Mouse (Mus musculus) kidney, postnatal 14 days (tissue): ENCODE measurements around the gene Kndc1.

Source experiments
- DNase-seq: peaks from one replicate; pipeline ENCODE4 v3.0.0; 2022; ENCODE audit warnings: mixed read lengths

The Kndc1 gene

DNA sequence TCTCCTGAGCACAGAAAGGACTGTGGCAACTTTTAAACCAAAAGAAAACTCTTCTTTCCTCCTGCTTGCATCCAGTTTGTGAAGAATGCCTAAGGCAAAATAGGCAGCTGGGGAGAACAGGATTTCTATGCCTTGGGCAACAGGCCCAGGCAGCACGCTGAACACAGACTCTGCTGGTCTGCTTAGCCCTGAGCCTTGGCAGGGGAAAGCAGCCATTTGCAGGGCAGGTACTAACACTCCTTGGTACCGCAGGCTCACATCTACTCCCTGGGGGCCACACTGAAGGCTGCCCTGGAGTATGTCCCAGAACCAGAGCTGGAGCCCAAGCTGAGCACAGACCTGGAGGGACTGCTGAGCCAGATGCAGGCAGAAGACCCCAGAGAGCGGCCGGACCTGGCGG lies 13.7 kb downstream of the Kndc1 start:
- DNase-seq: no peak

DNA sequence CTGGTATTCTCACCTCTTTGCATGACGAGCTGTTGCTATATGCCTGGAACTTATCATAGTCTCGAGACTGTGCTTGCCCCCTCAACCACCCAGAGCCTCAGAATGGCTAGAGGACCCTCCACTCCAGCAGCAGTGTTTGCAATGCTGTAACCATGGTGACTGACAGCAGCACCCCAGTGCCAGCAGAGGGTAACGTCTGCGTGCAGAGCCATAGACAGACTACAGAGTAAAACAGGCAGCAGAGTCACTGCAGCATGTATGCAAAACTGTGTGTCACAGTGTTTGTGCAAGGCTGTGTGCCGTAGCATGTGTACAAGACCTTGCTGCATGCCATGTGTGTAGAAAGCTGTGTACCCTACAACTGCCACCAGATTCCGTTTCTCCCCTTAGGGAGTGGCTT lies 15.0 kb downstream of the Kndc1 start:
- no peak for DNase-seq

DNA sequence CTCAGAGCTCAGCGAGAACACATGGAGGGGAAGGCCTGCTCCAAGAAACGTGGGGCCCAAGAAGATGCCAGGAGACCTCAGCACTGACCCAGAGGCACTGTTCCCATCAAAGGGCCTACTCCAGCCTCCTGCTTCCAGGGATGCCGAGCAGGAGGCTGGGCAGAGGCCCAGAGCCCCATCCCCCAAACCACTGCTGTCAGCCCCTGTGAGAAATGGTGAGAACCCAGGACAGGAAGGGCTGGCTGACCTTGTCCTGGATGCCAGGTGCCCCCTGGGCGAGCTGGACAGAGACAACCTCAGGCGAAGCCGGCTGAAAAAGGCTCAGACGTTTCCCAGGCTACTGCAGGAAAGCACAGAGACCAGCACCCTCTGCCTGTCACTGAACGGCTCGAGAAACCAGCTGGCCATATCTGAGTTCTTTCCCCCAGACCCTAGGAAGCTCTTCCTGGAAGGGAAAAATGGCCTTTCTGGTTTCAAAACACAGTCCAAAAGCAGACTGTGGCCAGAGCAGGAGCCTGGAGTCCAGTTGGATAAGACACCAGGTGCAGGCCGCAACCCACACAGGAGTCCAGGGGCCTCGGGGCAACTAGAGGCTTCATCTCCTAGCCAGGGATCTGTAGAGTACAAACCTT lies 15.8 kb downstream of the Kndc1 start:
- DNase-seq: no peak

DNA sequence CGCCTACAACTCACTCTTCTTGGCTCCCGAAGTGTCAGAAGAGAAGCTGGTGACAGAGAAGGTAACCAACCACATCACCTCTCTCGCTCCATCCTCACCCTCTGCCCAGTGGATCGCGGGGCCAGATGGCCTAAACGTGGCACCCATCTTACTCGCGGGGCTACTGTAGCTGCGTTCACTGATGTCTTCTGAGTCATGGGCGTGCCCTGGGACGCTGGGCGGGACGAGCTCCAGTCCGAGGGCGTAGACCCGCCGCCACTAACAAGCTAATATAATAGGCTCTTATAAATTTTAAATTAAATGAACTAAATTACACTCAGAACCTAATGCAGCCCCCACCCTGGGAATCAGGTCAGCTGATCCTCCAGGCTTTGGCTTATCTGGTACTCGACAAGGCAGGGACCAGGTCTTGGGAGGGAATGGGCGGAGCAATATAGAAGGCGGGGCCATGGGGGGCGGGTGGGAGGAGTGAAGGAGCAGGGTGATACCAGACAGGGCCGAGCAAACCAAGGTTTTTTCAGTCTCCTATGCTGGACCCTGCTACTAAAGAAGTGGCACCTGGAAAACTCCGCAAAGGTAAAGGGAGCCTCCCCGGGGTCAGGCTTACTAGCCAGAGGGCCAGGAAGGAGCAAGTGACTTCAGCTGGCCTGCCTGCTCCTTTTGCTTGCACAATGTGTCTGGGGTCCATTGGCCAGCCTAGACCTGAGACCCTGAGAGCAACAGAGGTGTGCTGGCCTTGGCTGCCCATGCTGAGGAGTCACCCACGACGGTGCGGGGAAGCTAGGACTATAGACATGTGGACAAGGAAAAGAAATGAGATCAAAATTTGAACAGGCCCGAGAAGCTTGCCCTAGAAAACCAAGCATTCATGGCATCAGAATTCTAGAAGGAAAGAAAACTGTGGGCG lies 19.9 kb downstream of the Kndc1 start:
- DNase-seq: peak; percentile 8

DNA sequence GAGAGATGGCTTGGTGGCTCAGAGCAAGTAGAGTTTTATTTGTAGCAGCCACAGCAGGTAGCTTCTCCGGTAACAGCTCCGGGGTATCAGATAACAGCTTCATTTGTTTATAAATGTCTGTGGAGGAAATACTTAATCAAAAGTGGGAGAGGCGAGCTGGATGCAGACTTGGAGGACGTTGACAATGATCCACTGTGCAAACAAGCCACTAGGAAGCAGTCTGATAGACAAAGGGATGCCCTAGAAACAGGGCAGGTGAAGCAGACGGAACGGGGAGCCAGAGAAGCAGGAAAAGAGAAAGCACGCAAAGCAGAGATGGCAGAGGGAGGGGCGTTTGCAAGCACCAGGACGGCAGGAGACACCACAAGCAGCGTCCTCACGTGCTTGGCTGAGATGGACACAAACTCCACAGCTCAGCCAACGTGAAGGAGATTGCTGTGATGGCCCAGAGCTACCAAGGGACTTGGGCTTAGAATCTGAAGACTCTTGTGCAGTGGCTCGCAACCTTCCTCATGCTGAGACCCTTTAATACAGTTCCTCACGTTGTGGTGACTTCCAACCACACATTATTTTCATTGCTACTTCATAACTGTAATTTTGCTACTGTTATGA lies 21.3 kb downstream of the Kndc1 start:
- no peak for DNase-seq

DNA sequence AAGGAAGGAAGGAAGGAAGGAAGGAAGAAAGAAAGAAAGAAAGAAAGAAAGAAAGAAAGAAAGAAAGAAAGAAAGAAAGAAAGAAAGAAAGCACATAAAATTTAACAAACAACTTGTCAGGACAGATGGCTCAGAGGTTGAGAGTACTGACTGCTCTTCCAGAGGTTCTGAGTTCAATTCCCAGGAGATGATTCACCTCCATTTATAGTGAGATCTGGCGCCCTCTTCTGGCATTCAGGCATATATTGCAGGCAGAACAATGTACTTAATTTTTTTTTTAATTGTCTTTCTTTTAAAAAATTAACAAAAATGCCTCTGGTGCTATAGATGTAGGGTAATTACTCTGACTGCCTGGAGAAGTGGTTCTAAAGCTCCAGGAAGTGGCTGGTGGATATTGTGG lies 21.8 kb downstream of the Kndc1 start:
- DNase-seq: no peak

DNA sequence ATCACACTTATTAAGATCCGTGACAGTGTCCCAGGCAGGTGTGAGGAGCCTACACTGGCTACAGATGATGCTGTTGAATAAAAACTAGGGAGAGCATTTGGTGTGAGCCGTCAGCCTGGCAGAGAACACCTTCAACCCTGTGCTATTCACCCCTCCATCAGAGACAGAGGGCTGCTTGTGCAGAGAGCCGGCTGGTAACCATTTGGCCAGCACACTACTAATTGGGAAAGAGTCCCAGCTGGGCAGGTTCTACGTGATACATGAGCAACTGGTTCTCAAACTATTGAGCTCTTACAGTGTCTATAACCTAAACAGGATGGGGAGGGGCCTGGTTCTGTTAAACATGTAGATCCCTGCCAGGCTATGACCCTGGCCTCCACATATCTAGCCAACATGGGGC lies 23.8 kb downstream of the Kndc1 start:
- DNase-seq: no peak

DNA sequence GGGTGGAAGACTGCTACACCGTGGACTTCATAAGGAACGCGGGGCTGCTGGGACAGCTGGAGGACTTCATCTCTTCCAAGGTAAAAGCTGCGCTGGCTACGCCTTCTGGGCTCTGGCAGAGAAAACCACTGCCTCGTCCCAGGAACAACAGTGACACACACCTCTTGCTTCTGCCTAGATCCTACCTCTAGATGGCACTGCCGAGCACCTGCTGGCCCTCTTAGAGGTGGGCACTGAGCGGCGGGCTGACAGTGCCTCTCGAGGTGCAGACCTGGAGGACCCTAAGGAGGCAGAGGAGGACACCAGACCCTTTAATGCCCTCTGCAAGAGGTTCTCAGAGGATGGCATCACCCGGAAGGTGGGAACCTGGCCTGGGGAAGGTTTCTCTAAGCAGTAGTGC lies 36.2 kb downstream of the Kndc1 start:
- DNase-seq: peak; percentile 49

DNA sequence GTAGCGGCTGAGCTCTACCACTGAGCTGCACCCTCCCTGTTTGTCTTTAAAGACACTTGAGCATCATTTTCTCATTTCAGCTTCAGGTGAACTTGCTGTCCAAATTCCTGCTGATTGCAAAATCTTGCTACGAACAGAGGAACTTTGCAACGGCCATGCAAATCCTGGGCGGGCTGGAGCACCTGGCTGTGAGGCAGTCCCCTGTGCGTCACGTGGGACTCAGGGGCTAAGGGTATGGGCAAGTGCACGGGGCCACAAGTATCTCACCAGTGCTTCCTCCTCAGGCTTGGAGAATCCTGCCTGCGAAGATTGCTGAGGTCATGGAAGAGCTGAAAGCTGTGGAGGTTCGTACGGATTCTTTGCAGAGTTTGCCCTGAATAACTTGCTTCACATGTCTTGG lies 42.2 kb downstream of the Kndc1 start:
- DNase-seq: no peak

DNA sequence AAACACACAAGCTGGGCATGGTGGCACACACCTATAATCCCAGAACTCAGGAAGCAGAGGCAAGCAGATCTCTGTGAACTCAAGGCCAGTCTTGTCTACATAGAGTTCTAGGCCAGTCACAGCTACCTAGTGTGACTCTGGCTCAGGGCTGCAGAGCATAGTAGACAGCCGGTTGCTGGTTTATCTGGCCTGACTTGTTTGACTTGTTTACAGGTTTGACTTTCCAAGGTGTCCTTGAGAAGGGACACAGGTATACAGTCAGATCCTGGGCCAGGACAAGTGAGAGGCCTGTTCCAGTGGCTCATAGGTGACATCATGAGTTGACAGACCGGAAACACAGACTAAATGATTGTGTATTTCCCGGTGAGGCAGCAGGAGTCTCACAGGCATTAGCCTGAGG lies 42.6 kb downstream of the Kndc1 start:
- no peak for DNase-seq

DNA sequence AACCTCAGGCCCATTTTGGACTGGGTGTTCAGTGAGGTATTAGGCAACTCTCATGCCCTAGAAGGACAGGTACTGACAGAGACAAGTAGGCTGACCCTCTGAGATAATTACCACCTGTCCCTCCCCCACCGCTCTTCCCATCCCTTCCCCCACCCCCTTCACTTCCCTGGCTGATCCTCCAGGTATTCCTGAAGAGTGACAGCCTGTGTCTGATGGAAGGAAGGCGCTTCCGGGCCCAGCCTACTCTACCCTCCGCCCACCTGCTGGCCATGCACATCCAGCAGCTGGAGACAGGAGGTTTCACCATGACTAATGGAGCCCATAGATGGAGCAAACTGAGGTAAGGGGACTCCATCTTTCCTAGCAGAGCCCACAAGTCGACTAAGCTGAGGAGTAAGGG lies 43.3 kb downstream of the Kndc1 start:
- DNase-seq: no peak

DNA sequence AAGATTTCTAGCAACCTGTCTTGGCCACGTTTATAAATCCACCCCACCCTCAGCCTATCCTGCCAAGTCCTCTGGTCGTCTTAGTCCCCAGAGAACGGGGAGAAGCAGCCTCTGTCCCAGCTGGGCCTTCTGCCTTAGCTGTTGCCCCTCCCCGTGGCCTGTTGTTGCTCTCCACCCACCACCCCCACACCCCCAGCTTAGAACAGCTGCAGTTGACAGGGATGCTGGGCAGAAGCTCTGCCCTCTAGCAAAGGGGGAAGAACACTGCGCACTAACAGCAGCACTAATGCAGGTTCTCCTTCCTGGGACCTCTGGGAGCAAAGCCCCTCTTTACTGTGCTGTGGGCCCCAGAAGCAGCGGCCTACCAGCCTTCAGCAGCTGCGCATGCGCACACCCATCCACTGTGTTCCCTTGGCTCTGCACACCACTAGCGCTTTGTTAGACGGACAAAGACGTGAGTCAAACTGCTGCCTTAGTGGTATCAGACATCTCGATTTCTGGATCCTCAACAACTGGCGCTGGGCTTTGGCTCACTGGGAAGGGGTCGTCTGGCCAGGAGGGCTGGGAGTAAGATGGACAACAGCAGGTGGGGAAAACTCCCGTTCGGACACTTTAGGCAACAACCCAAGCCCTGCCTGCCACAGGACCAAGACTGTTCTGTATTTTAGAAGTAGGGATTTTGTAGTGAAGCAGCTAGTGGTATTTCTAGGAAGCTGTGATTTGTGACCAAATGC lies 46.1 kb downstream of the Kndc1 start:
- DNase-seq: no peak

DNA sequence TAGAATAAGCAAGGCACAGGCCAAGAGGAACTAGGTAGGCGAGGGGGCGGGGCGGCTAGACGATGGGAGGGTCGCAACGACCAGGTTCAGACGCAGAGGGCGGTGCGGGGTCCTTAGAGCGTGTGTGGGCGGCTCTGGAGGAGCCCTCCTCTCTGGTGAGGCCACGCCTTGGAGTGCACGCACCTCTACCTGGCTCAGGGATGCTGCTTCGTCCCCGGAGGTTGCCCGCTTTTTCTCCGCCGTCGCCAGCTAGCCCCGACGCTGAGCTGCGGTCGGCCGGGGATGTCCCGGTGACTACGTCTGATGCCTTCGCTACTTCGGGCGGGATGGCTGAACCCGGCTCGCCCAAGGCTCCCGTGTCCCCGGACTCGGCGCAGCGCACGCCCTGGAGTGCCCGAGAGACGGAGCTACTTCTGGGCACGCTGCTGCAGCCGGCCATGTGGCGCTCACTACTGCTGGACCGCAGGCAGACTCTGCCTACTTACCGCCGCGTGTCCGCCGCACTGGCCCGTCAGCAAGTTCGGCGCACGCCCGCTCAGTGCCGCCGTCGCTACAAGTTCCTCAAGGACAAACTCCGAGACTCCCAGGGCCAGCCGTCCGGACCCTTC lies 49.3 kb downstream of the Kndc1 start, which contains the start of gene Utf1:
Gene Utf1, plus strand, starts transcription at position 116 of the 608 bp plus-strand sequence.
- DNase-seq: peak; percentile 35

DNA sequence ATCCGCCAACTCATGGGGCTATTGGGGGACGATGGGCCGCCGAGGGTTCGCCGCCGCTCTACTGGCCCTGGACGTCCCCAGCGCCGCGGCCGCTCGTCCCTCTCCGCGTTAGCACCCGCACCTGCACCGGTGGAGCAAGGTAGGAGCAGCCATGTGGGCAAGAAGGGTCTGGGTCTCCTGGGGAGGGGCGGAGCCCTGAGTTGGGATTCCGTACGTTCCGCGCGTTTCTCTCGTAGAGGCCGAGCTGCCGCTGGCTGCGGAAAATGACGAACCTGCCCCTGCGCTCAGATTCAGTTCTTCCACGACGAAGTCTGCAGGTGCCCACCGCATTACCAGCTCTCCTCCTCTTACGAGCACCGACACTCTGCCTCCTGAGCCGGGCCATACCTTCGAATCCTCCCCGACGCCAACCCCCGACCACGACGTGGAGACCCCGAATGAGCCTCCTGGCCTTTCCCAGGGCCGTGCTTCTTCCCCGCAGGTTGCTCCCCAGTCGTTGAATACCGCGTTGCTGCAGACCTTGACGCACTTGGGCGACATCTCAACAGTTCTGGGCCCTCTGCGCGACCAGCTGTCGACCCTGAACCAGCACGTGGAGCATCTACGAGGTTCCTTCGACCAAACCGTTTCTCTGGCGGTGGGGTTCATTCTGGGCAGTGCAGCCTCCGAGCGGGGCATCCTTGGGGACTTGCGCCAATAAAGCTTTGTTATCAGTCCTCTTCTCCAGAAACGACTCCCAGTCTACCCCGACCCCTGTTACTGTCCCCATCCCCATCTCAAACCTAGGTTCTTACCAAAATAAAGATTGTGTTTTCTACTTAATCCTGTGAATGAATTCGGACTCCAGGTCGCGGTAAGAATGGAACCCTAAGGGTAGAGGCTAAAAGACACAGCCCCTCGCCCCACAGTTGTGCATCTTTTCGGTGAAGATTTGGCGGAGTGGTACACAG lies 50.1 kb downstream of the Kndc1 start:
- no peak for DNase-seq

DNA sequence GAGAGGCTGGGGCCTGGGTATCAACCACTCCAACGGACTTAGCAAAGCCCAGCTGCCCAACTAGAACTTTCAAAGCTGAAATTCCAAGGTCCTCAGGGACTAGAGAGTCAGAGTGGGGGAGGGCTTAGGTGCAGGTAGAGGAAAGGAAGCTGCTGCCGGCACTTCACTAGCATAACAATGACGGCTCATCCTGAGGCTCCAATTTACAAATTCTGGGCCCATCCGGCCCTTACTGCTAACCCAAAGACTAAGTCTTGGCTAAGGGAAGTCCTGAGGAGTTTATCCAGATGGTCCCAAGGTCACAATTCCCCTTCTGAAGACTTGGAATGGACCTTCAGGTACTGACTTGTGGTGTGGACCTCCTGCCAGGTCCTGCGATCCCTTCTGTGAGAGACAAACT lies 51.0 kb downstream of the Kndc1 start:
- DNase-seq: no peak

DNA sequence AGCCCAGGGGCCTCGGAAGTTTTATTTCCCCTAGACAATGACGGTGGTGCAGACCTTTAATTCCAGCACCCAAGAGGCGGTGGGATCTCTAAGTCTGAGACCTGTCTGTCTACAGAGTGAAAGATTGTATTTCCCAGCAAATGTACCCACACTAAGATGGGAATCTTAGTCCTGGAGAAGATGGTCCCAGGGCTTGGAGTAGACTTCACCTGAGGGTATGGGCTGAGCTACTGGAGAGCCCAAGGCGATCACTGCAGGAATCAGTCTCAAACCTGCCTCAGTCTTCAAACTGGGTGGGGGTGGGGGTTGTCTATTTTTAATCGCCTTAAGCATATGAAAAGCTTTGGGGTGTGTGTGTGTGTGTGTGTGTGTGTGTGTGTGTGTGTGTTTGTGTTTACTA lies 51.5 kb downstream of the Kndc1 start:
- no peak for DNase-seq

DNA sequence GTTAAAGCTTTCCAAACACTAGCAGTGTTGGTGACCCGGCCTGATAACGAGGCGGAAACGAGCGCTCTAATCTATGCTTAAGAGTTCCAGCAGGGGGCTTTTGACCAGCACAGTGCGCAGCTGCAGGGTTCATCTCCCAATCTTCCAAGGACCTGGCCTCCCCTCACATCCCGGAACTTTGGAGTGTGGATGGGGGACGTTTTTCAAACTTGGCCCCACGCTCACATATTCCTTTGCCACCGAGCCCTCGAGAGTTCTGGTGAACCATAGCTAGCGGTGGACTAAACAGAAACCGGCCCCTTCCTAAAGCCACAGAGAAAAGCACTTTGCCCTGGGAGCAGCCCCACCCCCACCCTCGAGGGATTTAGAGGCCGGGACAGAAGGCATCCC lies 55.4 kb downstream of the Kndc1 start:
- DNase-seq: peak; percentile 61

DNA sequence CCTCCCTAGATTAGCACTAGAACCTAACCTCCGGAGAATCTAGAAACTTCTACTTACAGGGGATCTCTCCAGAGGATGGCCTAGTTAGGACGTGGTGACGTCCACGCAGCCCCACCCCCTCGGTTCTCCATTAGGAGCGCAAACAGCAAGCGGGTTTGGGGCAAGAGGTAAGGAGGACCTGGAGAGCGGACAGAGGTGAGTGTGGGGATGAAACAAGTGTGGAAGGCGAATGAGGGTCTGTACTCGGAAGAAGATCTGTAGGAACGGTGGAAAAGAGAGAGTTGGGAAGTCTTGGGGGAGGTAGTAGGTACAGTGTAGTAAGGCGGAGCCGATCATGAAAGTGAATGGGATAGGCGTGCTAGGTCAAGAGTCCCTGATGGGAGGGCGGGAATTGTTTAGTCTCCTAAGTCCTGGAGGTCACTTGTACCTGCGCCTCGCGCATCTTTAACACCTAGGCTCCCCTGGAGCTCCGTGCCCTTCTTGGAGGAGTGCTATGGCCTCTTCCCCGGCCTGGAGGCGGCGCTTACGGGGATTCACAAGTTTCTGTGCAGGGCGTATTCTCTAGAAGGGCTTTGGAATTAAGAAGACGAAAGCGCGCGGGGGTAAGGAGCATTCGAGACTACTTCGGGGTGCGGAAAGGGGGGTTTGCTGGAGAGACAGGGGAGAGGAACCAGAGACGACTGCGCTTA lies 55.9 kb downstream of the Kndc1 start:
- peak; percentile 52 for DNase-seq

DNA sequence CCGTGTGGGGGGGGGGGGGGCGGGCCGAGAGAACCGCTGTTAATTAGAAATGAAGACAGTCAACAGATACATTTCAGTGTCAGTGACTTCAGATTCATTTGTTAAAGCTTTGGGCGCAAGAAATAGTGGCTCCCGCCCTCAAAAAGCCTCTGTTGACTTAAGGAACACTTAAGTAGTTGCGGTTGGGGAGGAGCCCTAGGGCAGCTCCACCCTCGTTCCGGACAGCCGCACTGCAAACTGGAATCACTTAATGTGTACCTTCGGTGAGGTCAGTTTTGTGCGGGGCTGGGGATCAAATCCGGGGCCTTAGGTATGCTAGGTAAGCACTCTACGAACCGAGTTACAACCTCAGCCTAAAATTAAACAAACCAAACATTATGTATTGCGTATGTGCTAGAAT lies 56.6 kb downstream of the Kndc1 start:
- DNase-seq: peak; percentile 43

DNA sequence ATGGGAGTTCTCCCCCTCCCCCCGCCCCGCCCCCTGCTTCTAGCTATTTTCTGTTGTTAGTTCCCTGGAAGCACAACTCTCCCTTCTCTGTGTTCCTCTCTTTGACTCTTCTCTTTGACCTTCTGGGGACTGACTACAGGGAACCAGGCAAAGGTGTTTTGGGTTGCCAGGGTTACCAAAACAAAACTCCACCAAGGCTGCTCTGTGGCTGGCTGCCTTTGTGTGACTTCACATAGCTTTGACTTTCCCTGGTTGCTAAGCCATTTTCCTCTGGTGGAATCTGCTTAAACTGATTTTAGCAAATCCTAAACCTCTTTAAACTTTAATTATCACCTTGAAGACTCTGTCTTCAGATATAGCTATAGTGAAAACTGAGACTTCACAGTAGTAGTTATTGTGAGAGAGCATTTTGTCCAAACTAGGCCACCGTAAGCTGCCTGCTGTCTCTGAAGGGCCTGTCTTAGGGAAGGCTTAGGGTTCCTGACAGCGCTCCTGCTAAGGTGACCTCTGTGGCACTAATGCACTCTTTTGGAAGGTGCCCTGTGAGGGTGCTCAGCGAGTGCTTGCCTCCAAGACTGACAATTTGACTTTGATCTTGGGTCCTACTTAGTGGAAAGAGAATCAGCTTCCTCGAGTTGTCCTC lies 57.6 kb downstream of the Kndc1 start:
- no peak for DNase-seq

DNA sequence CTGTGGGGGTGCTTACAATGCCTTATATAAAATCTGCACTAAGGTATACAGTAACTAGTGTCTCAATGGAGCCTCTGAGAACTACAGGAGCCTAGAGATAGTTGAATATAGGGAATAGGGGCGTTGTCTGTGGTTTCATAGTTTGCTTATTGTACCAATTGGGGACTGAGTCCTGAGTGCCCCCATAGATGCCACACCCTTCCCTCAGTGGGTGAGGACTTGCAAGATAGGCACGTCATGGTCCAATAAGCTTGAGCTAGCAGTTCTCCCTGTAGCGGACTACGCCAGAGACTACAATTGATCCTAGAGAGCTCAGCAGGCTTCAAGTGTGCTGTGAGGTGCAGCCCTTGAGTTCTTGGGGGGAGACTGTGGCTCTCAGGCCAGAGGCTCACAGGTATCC lies 61.0 kb downstream of the Kndc1 start:
- DNase-seq: no peak
